Mouse (Mus musculus) c-Kit-negative CD71-positive TER-119-positive erythroid progenitor cells, embryonic 14.5 days (primary cell): ENCODE measurements around the gene Rab2b.

Source experiments
- DNase-seq: peaks from one replicate; pipeline ENCODE4 v3.0.0-alpha.2; 2013; ENCODE audit warnings: low read depth, low spot score

Gene Rab2b

DNA sequence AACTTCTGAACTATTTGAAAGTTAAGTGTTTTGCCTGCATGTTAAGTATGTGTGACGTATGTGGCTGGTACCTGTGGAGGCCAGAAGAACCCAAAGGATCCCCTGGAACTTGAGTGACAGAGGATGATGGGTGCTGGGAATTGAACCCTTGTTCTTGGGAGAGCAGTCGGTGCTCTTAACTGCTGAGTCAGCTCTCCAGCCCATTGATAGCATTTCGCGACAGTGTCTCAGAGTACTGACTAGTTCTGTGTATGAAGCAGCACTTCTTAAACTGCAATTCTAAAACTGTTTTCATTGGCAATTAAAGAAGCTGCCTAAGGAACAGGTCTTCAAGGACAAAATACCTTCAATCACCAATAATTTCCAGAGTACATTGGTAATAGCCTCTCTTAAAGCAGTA is 2.1 kb downstream of the Rab2b start:
- no peak for DNase-seq

- DNase-seq = no peak
These were observed 6.6 kb downstream of the Rab2b start for GRCm38 (mm10) chr14:52272781-52273180.

GRCm38 (mm10) chr14:52257484-52258213 is 21.7 kb downstream of the Rab2b start, which contains the start of gene Chd8:
Gene Chd8 (minus strand): TSS chr14:52257780.
- peak; percentile 92 for DNase-seq

- peak; percentile 27 for DNase-seq
These were observed 22.8 kb downstream of the Rab2b start for GRCm38 (mm10) chr14:52256311-52257175.

- no peak for DNase-seq
These were observed 33.2 kb downstream of the Rab2b start for GRCm38 (mm10) chr14:52246129-52246528.

- DNase-seq = no peak
These were observed 34.7 kb downstream of the Rab2b start for GRCm38 (mm10) chr14:52244690-52245042.

- DNase-seq = peak; percentile 100
These were observed 35.2 kb downstream of the Rab2b start for GRCm38 (mm10) chr14:52244041-52244689.

DNA sequence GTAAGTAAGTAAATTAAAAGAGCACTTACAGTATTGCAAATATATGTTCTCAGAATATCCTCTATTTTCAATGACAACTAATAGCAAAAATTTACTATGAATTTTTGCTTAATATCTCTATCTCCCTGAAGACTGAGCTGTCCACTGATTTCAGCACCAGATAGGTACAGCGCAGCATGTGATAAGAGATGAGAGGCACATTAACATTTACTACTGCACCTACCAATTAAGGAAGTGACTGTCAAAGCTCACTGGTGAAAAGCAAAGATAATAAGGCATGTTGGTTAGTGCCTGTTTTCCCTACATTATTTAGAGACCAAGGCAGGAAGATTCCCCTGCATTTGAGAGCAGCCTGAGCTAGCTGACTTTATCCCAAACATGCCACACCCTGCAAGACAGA is 43.1 kb downstream of the Rab2b start:
- DNase-seq = no peak

DNA sequence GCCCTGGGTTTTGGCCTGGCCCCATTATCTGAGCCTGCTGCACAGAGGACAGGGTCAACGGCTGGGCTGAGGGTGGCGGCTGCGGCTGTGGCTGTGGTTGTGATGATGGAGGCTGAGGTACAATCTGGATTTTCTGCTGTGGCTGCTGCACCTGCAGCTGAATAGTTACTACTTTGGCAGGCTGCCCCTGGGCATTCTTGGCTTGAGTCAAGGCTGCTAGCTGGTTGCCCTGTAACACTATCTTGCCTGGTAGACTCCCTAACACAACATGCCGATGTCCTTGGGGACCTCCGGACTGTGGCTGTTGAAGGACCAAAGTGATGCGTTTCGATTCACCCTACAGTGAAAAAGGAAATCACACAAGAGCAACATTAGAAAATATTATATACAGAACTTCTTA is 44.2 kb downstream of the Rab2b start:
- no peak for DNase-seq

GRCm38 (mm10) chr14:52232249-52232648 is 47.1 kb downstream of the Rab2b start:
- no peak for DNase-seq

DNA sequence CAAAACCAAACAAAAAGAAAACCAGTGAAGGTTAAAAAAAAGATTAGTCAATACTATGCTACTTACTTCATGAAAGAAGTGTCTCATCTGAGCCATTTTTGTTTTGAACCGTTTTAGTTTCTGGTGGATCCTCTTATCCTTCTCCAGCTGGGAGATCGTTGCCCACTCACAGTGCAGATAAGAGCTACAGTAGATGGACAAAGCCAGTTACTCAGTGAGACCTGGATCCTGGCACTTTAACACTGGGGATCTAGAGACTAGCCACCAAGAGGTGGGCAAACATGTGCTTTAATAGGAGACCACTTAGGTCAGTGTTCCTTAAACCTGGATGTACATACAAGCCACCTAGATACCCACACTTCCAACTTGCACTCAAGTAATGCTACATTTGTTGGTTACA is 53.4 kb downstream of the Rab2b start:
- DNase-seq = no peak

- DNase-seq = no peak
These were observed 62.1 kb downstream of the Rab2b start for GRCm38 (mm10) chr14:52217261-52217660.
